Mouse (Mus musculus) cerebellum, adult 8-10 months (tissue): ENCODE data around the gene Vwde.

Source experiments
- DNase-seq: peaks from one replicate; pipeline ENCODE4 v3.0.0; 2022

The Vwde gene

DNA sequence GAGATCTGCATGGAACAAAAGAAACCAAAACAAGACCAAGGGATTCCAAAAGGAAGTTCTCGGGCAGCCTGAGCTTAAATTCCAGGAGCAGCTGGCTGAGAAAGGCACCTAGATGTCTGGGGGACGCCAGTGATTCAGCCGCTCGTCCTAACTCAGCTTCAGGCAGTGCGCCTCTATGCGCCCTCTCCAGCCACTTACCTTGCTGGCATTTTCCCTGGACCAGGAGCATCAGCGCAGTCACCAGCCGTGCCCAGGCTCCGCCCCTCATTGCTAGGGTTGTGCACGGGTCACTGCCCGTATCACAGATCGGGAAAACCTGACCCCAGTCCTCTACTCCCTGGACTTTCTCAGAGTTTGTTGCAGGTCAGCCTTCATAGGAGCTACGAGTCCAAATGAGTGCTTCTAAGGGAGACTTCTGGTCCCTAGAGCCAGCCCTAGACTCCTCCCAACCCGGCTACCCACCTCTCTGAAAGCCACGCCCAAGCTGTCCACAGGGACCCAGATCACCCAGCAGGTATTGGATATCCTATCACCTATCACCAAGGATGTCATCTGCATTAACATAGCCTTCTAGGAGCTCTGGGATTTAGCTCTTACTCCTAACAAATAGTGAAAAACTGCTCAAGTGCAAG lies at the start of gene Vwde:
TSS of gene Vwde (minus strand) at position 370 of the 632 bp plus-strand sequence.
- DNase-seq = no peak

DNA sequence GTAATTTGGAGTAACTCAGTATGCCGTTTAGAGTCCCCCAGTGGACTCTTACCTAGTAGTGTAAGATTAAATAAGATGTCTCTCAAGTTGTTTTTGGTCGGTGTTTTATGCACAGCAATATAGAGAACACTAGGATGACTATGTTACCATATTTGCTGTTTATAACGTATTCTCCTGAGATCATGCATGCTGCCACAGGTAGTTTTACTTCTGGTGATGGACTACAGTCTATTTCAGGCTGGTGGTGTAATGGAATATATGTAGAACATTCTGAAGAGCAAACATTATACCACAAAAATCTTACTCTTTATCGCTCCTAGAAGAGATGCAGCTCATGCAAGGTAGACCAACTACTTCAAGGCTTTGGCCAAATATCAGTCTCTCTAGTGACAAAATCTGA lies 30.6 kb upstream of the Vwde start:
- no peak for DNase-seq

DNA sequence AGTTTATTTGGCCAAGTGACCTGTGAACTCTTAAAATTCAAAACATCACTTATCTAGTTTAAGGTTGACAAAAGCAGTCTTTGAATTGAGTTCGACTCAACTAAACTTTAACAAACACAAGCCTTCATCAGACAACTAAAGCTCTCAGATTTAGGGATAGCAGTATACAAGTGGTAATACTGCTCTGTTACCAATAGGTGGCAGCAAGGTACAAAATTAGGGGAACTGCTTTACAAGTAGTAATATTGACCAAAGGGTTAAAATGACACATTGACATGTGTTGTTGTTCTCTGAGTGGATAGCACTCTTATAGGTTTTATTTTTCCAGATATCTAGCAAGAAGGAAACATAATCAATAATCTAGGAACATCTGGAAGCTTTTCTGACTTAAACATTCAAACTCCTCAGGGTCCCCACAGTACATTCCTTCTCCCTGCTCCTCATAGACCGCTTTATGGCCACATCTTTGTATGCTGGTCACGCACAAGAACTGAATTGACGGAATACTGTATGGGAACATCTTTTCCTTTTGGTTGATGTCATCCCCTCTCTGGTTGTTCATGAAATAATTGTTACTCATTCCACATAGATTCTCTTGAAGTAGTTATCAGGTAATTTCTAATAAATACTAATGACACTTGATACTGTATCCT lies 23.7 kb upstream of the Vwde start:
- no peak for DNase-seq

DNA sequence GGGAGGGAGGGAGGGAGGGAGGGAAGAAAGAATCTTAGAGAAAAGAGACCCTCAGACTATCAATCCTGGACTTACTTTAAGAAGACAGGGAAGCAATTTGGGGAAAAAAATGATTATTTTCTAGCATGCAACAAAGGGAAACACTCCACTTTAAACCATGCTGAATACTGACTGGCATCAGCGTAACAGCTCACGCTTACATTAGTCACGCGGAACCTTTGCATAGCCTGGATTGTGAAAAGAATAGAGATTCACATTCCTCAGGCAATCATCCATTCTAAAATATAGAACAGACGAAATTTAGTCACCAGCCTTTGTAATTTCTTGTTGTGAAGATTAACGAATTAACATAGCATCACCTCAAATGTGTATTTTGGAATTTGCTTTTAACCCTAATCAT lies 18.6 kb downstream of the Vwde start:
- no peak for DNase-seq

DNA sequence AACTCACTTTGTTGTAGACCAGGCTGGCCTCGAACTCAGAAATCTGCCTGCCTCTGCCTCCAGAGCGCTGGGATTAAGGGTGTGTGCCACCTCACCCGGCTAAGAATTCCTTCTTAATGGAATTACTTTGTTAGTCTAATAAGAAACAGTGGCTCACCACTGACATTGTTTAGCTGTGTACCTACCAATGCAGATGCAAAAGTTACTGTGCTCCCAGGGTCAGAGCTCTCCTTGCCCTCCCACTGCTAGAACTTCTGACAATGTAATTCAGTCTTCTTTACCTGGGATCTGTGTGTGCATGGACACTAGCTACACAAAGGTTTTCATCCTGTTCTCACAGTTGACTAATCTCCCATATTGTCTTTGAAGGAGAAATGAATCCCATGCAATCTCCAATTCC lies 27.3 kb downstream of the Vwde start:
- DNase-seq = no peak

DNA sequence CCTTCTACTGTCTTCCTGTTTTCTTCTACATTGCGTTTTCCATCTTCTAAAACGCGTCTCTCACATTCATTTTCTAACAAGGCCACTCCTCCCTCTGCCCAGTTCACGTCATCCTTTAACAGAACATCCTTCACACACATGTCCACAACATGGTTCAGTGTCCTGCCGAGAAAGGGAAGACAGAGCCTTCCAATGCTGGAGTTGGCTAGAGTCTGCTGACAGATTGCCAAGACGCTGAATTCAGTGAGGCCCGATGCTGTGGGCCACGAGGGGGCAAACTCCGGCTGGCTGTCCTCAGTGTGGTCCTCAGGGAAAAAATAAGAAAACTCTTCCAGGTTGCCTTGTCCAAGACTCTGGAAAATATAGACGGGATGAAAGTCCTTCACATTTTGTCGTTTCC lies 37.9 kb downstream of the Vwde start:
- DNase-seq = no peak

DNA sequence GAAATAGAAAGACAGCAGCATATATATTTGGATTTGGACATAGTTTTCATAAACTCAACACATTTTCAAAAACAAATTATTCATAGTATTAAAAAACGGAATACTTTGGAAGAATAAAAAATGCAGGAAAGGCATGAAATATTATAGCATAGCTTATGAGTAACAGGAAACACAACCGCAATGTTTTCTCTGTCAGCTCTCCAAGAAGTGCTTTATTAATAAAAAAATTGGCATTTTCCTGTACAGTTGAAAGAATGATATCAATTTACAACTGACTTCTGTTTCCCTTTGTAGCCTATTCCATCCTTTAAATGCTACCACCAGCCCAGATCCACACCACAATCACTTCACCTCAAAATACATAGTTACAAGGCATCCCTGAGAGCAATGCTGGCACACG lies 44.7 kb downstream of the Vwde start:
- DNase-seq = no peak

DNA sequence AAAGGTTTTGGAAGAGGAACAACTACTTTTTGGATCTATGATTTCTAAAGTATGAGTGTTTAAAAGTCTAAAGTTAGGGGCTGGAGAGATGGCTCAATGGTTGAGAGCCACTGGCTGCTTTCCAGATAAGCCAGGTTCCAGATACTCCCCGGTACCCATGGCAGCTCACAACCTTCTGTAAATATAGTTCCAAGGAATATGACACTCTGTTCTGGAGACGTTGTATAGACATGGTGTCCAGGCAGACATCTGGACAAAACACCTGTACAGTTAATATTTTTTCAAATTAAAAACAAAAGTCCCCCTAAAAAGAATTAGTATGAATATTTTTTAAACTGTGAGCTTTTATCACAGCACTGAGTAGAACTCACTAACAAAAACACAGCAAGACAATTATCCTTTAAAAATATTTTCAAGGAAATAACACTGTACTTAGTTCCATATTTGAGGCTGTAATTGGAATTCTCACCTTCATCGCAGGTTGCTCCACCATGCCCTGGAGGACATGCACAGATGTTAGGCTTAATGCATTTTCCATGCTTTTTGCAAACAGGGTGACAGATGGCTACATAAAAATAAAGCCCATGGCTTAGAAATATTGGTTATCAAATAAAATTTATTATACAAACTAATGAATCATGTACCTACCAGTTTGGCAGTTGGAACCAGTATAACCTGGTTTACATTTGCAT lies 55.2 kb downstream of the Vwde start:
- no peak for DNase-seq

DNA sequence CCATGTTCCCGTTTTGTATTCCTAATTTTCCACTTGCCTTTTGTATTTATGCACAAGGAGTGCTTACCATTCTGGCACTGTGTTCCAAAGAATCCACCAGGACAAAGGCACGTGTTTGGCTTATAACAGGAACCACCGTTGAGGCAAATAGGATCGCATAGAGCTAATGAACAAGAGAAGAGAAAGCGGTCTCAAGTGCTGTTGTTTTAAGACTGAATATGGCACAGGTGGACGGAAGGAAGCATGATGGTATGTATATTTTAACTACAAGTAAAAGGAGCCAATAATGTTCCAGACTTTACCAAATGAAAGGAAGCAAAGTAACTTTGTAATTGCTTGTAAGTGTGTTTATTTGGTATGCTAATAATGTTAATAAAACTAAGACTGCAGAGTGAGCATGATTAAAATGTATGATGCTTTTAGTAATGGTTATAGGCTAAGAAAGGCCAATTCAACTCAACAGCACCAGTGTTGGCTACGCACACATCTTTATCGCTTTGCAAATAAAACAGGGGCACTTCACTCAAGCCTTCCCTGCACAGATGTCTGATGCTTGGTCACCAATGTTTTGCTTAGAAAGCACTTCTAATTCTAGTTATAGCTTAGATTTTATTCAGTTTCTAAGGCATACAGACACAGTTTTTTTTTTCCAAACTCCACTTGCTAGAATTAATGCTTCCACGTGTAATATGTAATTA lies 58.4 kb downstream of the Vwde start:
- DNase-seq = no peak

DNA sequence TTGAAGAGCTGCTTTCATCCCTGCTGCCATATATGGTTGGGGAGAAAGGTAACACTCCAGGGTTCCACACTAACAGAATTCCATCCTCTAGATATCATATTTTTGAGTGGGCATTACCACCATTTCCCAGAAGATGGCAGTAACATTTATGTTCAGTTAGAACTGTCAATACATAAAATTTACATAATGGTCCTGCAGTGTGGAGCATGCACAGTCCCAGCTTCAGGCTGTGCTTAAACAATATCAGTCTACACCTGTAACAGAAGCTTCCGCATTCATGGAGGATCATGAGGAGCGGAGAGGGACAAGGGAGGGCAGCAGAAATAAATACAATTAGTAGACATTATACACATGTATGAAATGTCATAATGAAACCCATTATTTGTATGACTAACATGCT lies 65.3 kb downstream of the Vwde start:
- DNase-seq = no peak

DNA sequence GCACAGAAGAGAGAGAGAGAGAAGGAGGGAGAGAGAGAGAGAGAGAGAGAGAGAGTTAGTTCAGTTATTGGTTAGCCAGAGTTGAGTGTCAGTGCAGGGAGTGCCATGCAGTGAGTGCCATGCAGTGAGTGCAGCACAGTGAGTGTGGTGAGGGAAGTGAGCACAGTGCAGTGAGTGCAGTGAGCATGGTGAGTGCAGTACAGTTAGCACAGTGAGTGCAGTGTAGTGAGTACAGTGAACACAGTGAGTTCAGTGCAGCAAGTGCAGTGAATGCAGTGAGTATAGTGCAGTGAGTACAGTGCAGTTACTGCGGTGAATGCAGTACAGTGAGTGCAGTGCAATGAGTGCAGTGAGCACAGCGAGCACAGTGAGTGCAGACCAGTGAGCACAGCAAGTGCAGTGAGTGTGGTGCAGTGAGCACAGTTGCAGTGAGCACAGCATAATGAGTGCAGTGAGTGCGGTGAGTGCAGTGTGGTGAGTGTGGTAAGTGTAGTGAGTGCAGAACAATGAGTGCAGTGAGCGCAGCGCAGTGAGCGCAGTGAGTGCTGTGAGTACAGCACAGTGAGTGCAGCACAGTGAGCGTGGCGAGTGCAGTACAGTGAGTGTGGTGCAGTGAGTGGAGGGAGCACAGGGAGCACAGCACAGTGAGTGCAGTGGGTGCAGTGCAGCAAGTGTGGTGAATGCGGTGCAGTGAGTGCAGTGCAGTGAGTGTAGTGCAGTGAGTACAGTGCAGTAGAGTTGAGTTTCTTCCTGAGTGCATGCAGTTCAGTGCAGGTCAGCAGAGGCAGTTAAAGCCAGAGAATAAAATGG lies 70.7 kb downstream of the Vwde start:
- no peak for DNase-seq

DNA sequence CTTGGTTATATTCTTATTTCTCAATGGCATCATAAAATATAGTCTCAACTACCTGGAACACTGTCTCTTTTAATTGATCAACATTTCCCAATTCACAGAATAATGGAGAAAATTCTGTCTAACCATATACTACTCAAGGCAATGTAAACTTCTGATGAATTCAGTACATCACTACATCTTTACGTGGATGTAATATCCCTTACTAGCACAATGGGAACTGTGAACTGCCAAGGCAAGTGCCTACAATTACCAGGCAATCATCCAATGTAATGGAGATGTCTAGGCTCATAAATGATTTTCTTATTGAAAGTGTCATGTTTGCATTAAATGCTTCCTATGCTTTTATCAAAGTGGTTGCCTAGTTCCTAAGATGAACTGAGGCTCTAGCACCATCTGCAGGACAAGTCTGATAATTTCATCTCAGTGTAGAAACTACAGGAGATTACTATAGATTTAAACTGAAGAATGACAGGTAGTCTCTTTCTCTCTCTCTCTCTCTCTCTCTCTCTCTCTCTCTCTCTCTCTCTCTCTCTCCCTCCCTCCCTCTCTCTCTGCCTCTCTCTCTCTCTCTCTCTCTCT lies 72.6 kb downstream of the Vwde start:
- DNase-seq = peak; percentile 8

DNA sequence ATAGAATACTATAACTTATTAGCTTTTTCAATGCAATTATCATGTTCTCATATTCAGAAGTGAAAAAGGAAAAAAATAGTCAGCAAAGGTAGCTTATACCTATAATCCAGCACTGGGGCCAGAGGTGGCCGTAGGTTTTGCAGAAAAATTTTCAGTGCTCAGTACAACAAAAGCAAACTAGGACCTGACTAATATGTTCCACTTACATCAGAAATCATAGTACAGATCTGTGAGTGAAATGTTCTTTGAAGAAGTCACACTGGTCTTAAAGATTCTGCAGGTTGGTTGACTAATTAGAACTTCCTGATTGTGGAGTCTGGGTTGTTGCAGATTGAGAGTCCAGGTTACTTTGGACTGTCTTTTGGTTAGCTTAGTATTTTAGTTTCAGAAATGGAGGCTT lies 87.5 kb downstream of the Vwde start:
- no peak for DNase-seq

DNA sequence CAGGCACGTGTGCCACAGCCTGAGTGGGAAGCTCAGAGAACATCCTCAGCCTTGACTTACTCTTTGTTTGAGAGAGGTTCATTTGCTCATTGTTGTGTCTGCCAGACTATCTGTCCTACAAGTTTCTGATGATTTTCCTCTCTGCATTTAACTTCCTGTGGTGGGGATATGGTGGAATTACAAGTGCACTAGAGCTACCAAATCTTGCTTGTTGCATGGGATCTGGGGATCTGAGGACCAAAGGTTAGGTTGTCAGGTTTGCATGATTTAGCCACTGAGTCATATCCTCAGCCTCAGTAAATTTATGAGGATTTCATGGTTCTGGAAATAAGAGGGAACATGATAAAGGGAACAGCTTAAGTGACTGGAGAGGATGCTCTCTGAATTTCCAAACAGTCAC lies 116.1 kb downstream of the Vwde start:
- no peak for DNase-seq
